Mouse (Mus musculus): ENCODE data around the gene Fam214a. TPM values are rescaled to one million over a fixed set of nuclear protein-coding genes. Genes with fewer than 3 reads are reported as not detected.

Fam214a gene
- total RNA-seq, 2 experiments from 2014 or later = 9.3 to 11.8 TPM

- ATAC-seq (ENCODE audit: poor library complexity, severe bottlenecking) = peak; percentile 80
Observed at GRCm38 (mm10) chr9:75071029-75071705, 118.5 kb downstream of the Fam214a start.

- peak; percentile 72 for ATAC-seq (ENCODE audit: poor library complexity, severe bottlenecking)
Observed at GRCm38 (mm10) chr9:75071706-75072192, 119.1 kb downstream of the Fam214a start.

GRCm38 (mm10) chr9:75072361-75072760 is 119.7 kb downstream of the Fam214a start:
- ATAC-seq (ENCODE audit: poor library complexity, severe bottlenecking) = no peak

GRCm38 (mm10) chr9:75077191-75077590 is 124.5 kb downstream of the Fam214a start:
- ATAC-seq (ENCODE audit: poor library complexity, severe bottlenecking) = no peak

Other genes with a start within 250 kb of the Fam214a start
- not detected in 2 replicates for gene Onecut1, start 91.0 kb upstream of the Fam214a start, total RNA-seq (2015)
- gene Onecut1, start 91.0 kb upstream of the Fam214a start, total RNA-seq (2017) = not detected in 2 replicates
- gene Arpp19, start 84.7 kb downstream of the Fam214a start, total RNA-seq (2015) = 134 and 149 TPM in 2 replicates
- 114 and 153 TPM in 2 replicates for gene Arpp19, start 84.7 kb downstream of the Fam214a start, total RNA-seq (2017)
- gene Myo5a, start 118.1 kb downstream of the Fam214a start, total RNA-seq (2015) = 119 and 122 TPM in 2 replicates
- gene Myo5a, start 118.1 kb downstream of the Fam214a start, total RNA-seq (2017) = 168 and 226 TPM in 2 replicates